Mouse (Mus musculus): ENCODE results near the gene Krt20. TPM values are rescaled to one million over a fixed set of nuclear protein-coding genes. Genes with fewer than 3 reads are reported as not detected.

The Krt20 gene
- total RNA-seq, 2 experiments from 2014 or later, result 0.14 TPM; not detected in 1

GRCm38 (mm10) chr11:99413247-99413646, 24.7 kb downstream of the Krt20 start:
- DNase-seq (ENCODE audit: low spot score), result no peak

GRCm38 (mm10) chr11:99406186-99406585, 31.8 kb downstream of the Krt20 start:
- no peak for DNase-seq (ENCODE audit: low spot score)

GRCm38 (mm10) chr11:99399956-99400549, 37.9 kb downstream of the Krt20 start:
- DNase-seq (ENCODE audit: low spot score), result no peak

GRCm38 (mm10) chr11:99398832-99399231, 39.1 kb downstream of the Krt20 start:
- DNase-seq (ENCODE audit: low spot score), result no peak

GRCm38 (mm10) chr11:99398084-99398483, 39.9 kb downstream of the Krt20 start:
- no peak for DNase-seq (ENCODE audit: low spot score)

- no peak for DNase-seq (ENCODE audit: low spot score)
These were observed 41.3 kb downstream of the Krt20 start for GRCm38 (mm10) chr11:99396661-99397060.

- no peak for DNase-seq (ENCODE audit: low spot score)
These were observed 41.9 kb downstream of the Krt20 start for GRCm38 (mm10) chr11:99396034-99396433.

GRCm38 (mm10) chr11:99392492-99392891, 45.5 kb downstream of the Krt20 start:
- no peak for DNase-seq (ENCODE audit: low spot score)

GRCm38 (mm10) chr11:99391375-99391774, 46.6 kb downstream of the Krt20 start:
- DNase-seq (ENCODE audit: low spot score), result no peak

GRCm38 (mm10) chr11:99390866-99391265, 47.1 kb downstream of the Krt20 start:
- DNase-seq (ENCODE audit: low spot score), result no peak

- DNase-seq (ENCODE audit: low spot score), result no peak
These were observed 48.7 kb downstream of the Krt20 start, which contains the start of gene Krt10 for GRCm38 (mm10) chr11:99389264-99389663. TSS of gene Krt10 (minus strand) at chr11:99389364.

GRCm38 (mm10) chr11:99388661-99389060, 49.3 kb downstream of the Krt20 start:
- no peak for DNase-seq (ENCODE audit: low spot score)

- peak; percentile 92 for DNase-seq (ENCODE audit: low spot score)
These were observed 51.9 kb downstream of the Krt20 start for GRCm38 (mm10) chr11:99385813-99386721.

GRCm38 (mm10) chr11:99379568-99379967, 58.4 kb downstream of the Krt20 start:
- DNase-seq (ENCODE audit: low spot score), result peak; percentile 75

Other genes starting within 250 kb of the Krt20 start
- gene Smarce1, start 207.1 kb downstream of the Krt20 start, total RNA-seq (2021), result 10 to 100 TPM; 28.0 to 33.2 TPM
- 1 to 10 TPM; 2.4 TPM for gene Krt222, start 194.1 kb downstream of the Krt20 start, total RNA-seq (2021)
- gene Krt24, start 152.9 kb downstream of the Krt20 start, total RNA-seq (2021), result not detected
- under 1 TPM in 1 of 2 experiments, not detected in 1; 0.18 TPM for gene Krt25, start 115.2 kb downstream of the Krt20 start, total RNA-seq (2021)
- gene Krt26, start 100.2 kb downstream of the Krt20 start, total RNA-seq (2021), result not detected
- gene Krt27, start 87.0 kb downstream of the Krt20 start, total RNA-seq (2021), result not detected
- not detected for gene Krt28, start 63.2 kb downstream of the Krt20 start, total RNA-seq (2021)
- gene Krt10, start 48.8 kb downstream of the Krt20 start, total RNA-seq (2021), result 1 to 10 TPM; 2.6 to 3.1 TPM
- gene Krt12, start 15.9 kb downstream of the Krt20 start, total RNA-seq (2021), result not detected
- not detected for gene Krt23, start 55.0 kb upstream of the Krt20 start, total RNA-seq (2021)
- gene Krt39, start 83.2 kb upstream of the Krt20 start, total RNA-seq (2021), result not detected
- gene Krt40, start 105.0 kb upstream of the Krt20 start, total RNA-seq (2021), result not detected
- gene Krtap3-3, start 112.7 kb upstream of the Krt20 start, total RNA-seq (2021), result under 1 TPM in 1 of 2 experiments, not detected in 1; 0.32 TPM
- gene Krtap3-2, start 118.7 kb upstream of the Krt20 start, total RNA-seq (2021), result not detected
- gene Gm11939, start 121.3 kb upstream of the Krt20 start, total RNA-seq (2021), result not detected
- gene Krtap3-1, start 128.5 kb upstream of the Krt20 start, total RNA-seq (2021), result not detected
- not detected for gene Krtap1-5, start 142.9 kb upstream of the Krt20 start, total RNA-seq (2021)
- gene Krtap1-4, start 145.5 kb upstream of the Krt20 start, total RNA-seq (2021), result not detected
- gene Krtap1-3, start 153.2 kb upstream of the Krt20 start, total RNA-seq (2021), result not detected
- not detected for gene Krtap9-3, start 160.0 kb upstream of the Krt20 start, total RNA-seq (2021)
- not detected for gene Gm11938, start 165.2 kb upstream of the Krt20 start, total RNA-seq (2021)
- gene Gm11937, start 172.0 kb upstream of the Krt20 start, total RNA-seq (2021), result not detected
- gene Krtap2-4, start 176.7 kb upstream of the Krt20 start, total RNA-seq (2021), result not detected
- gene Gm11562, start 182.3 kb upstream of the Krt20 start, total RNA-seq (2021), result not detected
- not detected for gene Krtap4-1, start 190.1 kb upstream of the Krt20 start, total RNA-seq (2021)
- gene Krtap4-2, start 196.9 kb upstream of the Krt20 start, total RNA-seq (2021), result not detected
- gene Krtap4-7, start 205.9 kb upstream of the Krt20 start, total RNA-seq (2021), result not detected
- not detected for gene Gm11555, start 212.1 kb upstream of the Krt20 start, total RNA-seq (2021)
- not detected for gene Gm11563, start 220.8 kb upstream of the Krt20 start, total RNA-seq (2021)
- not detected for gene Krtap4-6, start 227.8 kb upstream of the Krt20 start, total RNA-seq (2021)